Mouse (Mus musculus) intestine, embryonic 16.5 days (tissue): ENCODE data around the gene Cxcl2. TPM values are rescaled to one million over a fixed set of nuclear protein-coding genes. Genes with fewer than 3 reads are reported as not detected.

ENCODE experiments used
- ATAC-seq: fragments of 200-750 bp; cut with Nextera tagmentation; 2 replicates; pipeline ENCODE4 v1.8.0; 2017; ENCODE audit warnings: moderate TSS enrichment, moderate library complexity
- H3K27ac ChIP-seq: fragments of 300-500 bp; sonication (generic); 2 replicates; pipeline ENCODE4 v1.5.1; 2014; ENCODE audit warnings: mild to moderate bottlenecking, low read length
- H3K27me3 ChIP-seq: fragments of 300-500 bp; sonication (generic); replicated peaks from 2 replicates; pipeline ENCODE4 v1.6.1; 2014; ENCODE audit warnings: low read length, control low read depth, mixed read lengths; ENCODE audit not compliant: control insufficient read depth, insufficient read depth
- H3K36me3 ChIP-seq: fragments of 300-500 bp; sonication (generic); 2 replicates; pipeline ENCODE4 v1.6.1; 2014; ENCODE audit warnings: low read length, control low read depth; ENCODE audit not compliant: control insufficient read depth, insufficient read depth
- H3K4me1 ChIP-seq: fragments of 300-500 bp; sonication (generic); 2 replicates; pipeline ENCODE4 v1.6.1; 2014; ENCODE audit warnings: low read length, control low read depth, mixed read lengths; ENCODE audit not compliant: control insufficient read depth, insufficient read depth
- H3K4me2 ChIP-seq: fragments of 300-500 bp; sonication (generic); 2 replicates; pipeline ENCODE4 v1.6.1; 2014; ENCODE audit warnings: low read depth, low read length, control low read depth
- H3K4me3 ChIP-seq: fragments of 300-500 bp; sonication (generic); 2 replicates; pipeline ENCODE4 v1.5.1; 2014; ENCODE audit warnings: mild to moderate bottlenecking, low read length
- H3K9ac ChIP-seq: fragments of 300-500 bp; sonication (generic); 2 replicates; pipeline ENCODE4 v1.6.1; 2014; ENCODE audit warnings: low read depth, low read length
- H3K9me3 ChIP-seq: fragments of 300-500 bp; sonication (generic); 2 replicates; pipeline ENCODE4 v1.6.1; 2016; ENCODE audit warnings: low read length, control low read depth; ENCODE audit not compliant: control insufficient read depth
- WGBS: fragments of 180-500 bp; shearing (Covaris S2); extraction: QIAGEN DNeasy Blood & Tissue Kit; methylation state at CpG from one replicate; pipeline ENCODE4 v1.1.7; 2014; 5-methylcytosine and 5-hydroxymethylcytosine counted together
- polyA plus RNA-seq: library from polyadenylated mRNA; unstranded; fragments of >200 nt; fragmentation: Nextera tagmentation; extraction: Ambion mirVana; gene quantifications from 2 replicates; pipeline ENCODE4 v1.2.1, GENCODE M21; 2015

The Cxcl2 gene
- polyA plus RNA-seq, 1 experiment from 2014 or later, result not detected

DNA sequence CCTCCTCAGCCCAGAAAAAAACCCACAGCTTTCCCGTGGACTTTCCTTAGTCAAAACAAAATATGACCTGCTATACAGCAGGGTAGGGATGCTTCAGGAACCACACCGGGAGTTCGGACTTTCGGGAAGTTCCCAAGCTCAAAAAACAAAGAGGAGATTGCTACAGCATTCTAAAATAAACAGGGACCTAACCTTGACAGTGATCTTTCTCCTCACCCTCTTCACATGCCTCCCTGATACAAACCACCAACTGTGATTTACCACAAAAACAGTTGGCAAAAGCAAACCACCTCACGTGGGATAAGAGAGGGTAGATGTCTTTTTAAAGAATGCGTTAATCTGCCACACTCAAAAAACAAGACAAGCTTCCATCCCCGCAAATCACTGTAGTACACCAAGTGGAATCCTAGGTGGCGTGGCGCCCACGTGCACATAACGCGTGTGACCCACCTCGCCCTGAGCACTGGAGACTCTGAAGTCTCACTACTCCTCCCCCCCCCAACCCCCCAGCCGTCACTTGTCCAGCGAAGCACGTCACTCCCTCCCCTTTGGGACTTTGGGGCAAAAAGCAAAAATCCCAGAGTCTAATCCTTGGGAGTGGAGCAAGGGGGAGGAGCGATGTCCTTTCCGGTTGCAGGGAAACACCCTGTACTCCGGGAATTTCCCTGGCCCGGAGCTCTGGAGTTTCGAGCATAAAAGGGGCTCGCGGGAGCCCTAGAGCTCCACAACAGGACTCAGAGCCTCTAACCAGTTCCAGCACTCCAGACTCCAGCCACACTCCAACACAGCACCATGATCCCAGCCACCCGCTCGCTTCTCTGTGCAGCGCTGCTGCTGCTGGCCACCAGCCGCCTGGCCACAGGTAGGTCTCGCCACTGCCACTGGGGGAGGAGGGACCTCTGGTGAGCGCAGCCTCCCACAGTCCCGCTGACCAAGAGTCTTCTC lies 12.9 kb upstream of the Cxcl2 start, which contains the start of gene Cxcl1:
Cxcl1 (plus strand) TSS at position 723 of the 945 bp plus-strand sequence.
- peak within 1 kb of the TSS; percentile 92 for H3K4me2 ChIP-seq
- peak; percentile 91 for ATAC-seq
- peak within 1 kb of the TSS; percentile 55 for H3K4me3 ChIP-seq
- 8% methylated on average over 28 of the region's 30 CpGs for WGBS
- H3K27ac ChIP-seq, result peak within 1 kb of the TSS; percentile 45
- H3K27me3 ChIP-seq, result no peaks in the 10 kb centered on the region
- H3K9me3 ChIP-seq, result no peaks in the 10 kb centered on the region
- H3K4me1 ChIP-seq, result 0 out of 2 replicates have a peak, but pooled peaks cover 2% of the 10 kb centered on the region
- no peaks in the 10 kb centered on the region for H3K36me3 ChIP-seq
- H3K9ac ChIP-seq, result peak within 1 kb of the TSS; percentile 75

DNA sequence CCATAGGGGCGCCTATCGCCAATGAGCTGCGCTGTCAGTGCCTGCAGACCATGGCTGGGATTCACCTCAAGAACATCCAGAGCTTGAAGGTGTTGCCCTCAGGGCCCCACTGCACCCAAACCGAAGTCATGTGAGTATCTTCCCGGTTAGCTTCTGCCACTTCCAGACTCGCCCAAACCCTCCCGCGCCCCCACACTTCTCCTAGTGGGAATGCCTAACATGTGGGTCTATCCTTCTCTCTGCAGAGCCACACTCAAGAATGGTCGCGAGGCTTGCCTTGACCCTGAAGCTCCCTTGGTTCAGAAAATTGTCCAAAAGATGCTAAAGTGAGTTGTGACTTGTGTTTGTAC lies 12.2 kb upstream of the Cxcl2 start:
- Histone ChIP-seq H3K4me1 (0 out of 2 replicates have a peak, but pooled peaks cover 2% of the 10 kb centered on the region), H3K4me3 (peak overlapping the region; percentile 55), H3K4me2 (peak overlapping the region; percentile 92), H3K27me3 (no peaks in the 10 kb centered on the region), H3K27ac (peak overlapping the region; percentile 45), H3K9ac (peak overlapping the region; percentile 75), H3K9me3 (no peaks in the 10 kb centered on the region), H3K36me3 (no peaks in the 10 kb centered on the region)
- 26% methylated on average over 10 of the region's 10 CpGs for WGBS
- ATAC-seq, result no peak; the same call in 1 of the 2 replicates

DNA sequence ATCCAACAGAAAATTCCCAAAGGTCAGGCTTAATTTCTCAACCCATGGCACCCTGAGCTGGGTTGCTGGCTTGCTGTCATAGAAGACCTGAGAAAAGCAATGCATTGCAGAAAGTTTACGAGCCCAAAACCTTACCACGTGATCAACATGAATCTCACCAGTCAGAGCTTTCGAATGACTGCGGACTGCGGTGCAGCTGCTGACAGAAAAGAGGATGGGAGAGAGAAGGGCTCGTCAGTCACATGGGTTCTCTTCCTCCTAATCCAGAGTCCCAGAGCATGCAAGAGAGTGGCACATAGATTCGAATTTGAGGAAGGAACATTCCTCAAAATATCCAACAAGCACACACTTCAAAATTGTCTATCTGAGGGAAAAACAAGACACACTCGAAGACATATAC lies 9.4 kb upstream of the Cxcl2 start:
- 0 out of 2 replicates have a peak, but pooled peaks cover 2% of the 10 kb centered on the region for H3K4me1 ChIP-seq
- H3K36me3 ChIP-seq, result no peaks in the 10 kb centered on the region
- H3K27me3 ChIP-seq, result no peaks in the 10 kb centered on the region
- no peak overlapping the region for H3K27ac ChIP-seq
- H3K9ac ChIP-seq, result no peak overlapping the region
- ATAC-seq, result no peak
- no peak overlapping the region for H3K4me2 ChIP-seq
- H3K4me3 ChIP-seq, result no peak overlapping the region
- 63% methylated on average over 8 of the region's 8 CpGs for WGBS
- H3K9me3 ChIP-seq, result no peaks in the 10 kb centered on the region

GRCm38 (mm10) chr5:90897429-90897828 lies 6.2 kb upstream of the Cxcl2 start:
- no peak for ATAC-seq
- 80% methylated on average over 3 of the region's 3 CpGs for WGBS
- Histone ChIP-seq H3K4me1 (peaks cover 7% of the 10 kb centered on the region; the same call in 1 of the 2 replicates), H3K4me3 (no peak overlapping the region), H3K9ac (no peak overlapping the region), H3K4me2 (no peak overlapping the region), H3K9me3 (no peaks in the 10 kb centered on the region), H3K27me3 (no peaks in the 10 kb centered on the region), H3K36me3 (no peaks in the 10 kb centered on the region), H3K27ac (no peak overlapping the region)

DNA sequence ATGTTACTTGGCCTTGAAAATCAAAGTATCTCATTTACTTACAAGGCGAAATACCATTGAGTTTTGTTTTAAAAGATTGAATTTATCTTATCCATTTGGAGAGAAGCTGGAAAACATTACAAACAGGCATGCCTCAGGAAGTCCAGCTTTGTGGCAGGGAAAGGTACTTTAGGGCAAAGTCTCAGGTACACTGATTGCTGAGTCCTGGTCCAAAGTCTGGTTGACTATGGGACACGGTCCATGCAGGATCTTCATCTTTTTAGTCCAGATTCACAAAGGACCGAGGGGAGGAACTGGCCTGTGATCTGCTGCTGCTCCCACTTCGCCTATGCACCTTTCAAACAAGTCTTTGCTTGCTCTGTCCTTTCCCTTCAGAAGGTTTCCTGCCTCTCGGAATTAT lies 4.4 kb upstream of the Cxcl2 start:
- no peak for ATAC-seq
- H3K9me3 ChIP-seq, result no peaks in the 10 kb centered on the region
- peaks cover 13% of the 10 kb centered on the region for H3K4me1 ChIP-seq
- no peaks in the 10 kb centered on the region for H3K36me3 ChIP-seq
- no peak overlapping the region for H3K4me2 ChIP-seq
- H3K9ac ChIP-seq, result no peak overlapping the region
- peaks cover 3% of the 10 kb centered on the region; the same call in 1 of the 2 replicates for H3K27me3 ChIP-seq
- H3K27ac ChIP-seq, result no peak overlapping the region
- 79% methylated on average over 5 of the region's 5 CpGs for WGBS
- no peak overlapping the region for H3K4me3 ChIP-seq

DNA sequence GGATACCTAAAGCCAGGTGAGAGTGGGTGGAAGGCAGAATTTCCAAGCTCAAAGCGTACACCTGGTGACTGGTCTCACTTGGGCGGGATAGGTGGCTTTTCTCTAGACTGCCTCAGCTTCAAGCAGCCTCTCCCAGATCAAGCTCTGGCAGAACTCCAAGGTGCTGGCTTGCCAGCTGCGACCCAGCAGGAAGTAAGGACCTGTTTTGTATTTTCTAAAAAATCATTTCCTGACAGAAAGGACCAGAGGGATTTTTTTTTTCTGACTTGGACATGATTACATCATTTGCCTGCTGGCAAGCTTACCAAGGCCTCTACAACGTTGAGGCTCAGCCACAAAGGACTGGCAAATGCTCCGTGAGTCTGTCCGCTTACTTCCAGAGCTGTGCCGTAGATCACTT lies 3.5 kb upstream of the Cxcl2 start:
- H3K27ac ChIP-seq, result no peak overlapping the region
- no peak overlapping the region for H3K9ac ChIP-seq
- H3K27me3 ChIP-seq, result peaks cover 3% of the 10 kb centered on the region; the same call in 1 of the 2 replicates
- 50% methylated on average over 7 of the region's 7 CpGs for whole genome bisulfite sequencing
- no peak overlapping the region for H3K4me2 ChIP-seq
- no peak for ATAC-seq
- H3K4me1 ChIP-seq, result peaks cover 13% of the 10 kb centered on the region
- no peak overlapping the region for H3K4me3 ChIP-seq
- no peaks in the 10 kb centered on the region for H3K9me3 ChIP-seq
- H3K36me3 ChIP-seq, result no peaks in the 10 kb centered on the region

GRCm38 (mm10) chr5:90900688-90901087 lies 3.0 kb upstream of the Cxcl2 start:
- H3K9ac ChIP-seq, result no peak overlapping the region
- no peak for ATAC-seq
- H3K27me3 ChIP-seq, result peaks cover 3% of the 10 kb centered on the region; the same call in 1 of the 2 replicates
- H3K4me3 ChIP-seq, result no peak overlapping the region
- H3K27ac ChIP-seq, result no peak overlapping the region
- H3K36me3 ChIP-seq, result no peaks in the 10 kb centered on the region
- no peaks in the 10 kb centered on the region for H3K9me3 ChIP-seq
- no peak overlapping the region for H3K4me2 ChIP-seq
- WGBS, result 78% methylated on average over 7 of the region's 7 CpGs
- peaks cover 13% of the 10 kb centered on the region for H3K4me1 ChIP-seq

- H3K9ac ChIP-seq, result no peak overlapping the region
- 13% methylated on average over 10 of the region's 10 CpGs for WGBS
- peak overlapping the region; percentile 35 for H3K4me3 ChIP-seq
- H3K27me3 ChIP-seq, result peaks cover 3% of the 10 kb centered on the region; the same call in 1 of the 2 replicates
- peak; percentile 54; the same call in 1 of the 2 replicates for ATAC-seq
- H3K9me3 ChIP-seq, result no peaks in the 10 kb centered on the region
- no peak overlapping the region for H3K27ac ChIP-seq
- peaks cover 13% of the 10 kb centered on the region for H3K4me1 ChIP-seq
- peak overlapping the region; percentile 59 for H3K4me2 ChIP-seq
- H3K36me3 ChIP-seq, result no peaks in the 10 kb centered on the region
Observed at GRCm38 (mm10) chr5:90902380-90903260, 1.1 kb upstream of the Cxcl2 start.

DNA sequence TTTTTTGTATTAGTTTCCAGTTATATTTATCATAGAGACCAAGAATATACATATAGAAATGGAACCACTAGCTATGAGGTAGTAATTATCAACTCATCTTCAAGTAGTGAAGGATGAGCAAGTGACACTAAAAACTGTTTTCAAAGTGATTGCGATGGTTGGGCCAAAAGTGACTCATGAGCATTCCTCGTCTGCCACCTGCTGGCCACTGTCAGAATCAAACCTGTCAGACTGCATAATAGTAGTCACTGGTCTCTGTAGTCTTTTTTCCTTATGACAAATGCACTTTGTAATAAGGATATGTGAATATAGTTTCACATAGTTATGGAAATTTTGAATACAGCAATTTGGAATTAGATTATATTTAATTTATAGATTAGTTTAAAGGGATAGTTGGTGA lies 5.3 kb downstream of the Cxcl2 start:
- Histone ChIP-seq H3K4me3 (no peak overlapping the region), H3K9ac (no peak overlapping the region), H3K9me3 (no peaks in the 10 kb centered on the region), H3K36me3 (no peaks in the 10 kb centered on the region), H3K27me3 (no peaks in the 10 kb centered on the region; the same call in 1 of the 2 replicates), H3K4me2 (no peak overlapping the region), H3K4me1 (no peaks in the 10 kb centered on the region), H3K27ac (no peak overlapping the region)
- WGBS, result 0% methylated on average over 2 of the region's 2 CpGs
- ATAC-seq, result peak; percentile 48; the same call in 1 of the 2 replicates
